Mouse (Mus musculus) liver, postnatal 0 days (tissue): ENCODE measurements at regions not wholly inside any gene's neighbourhood (a gene's known extent, or its start where the extent isn't known, plus 50 kb on each side); places are given as distances from the start of the nearest gene placed in this dataset.

Experiments used
- CTCF ChIP-seq: sonication (generic); IDR thresholded peaks from 2 replicates; pipeline ENCODE4 v1.5.1; 2016; ENCODE audit warnings: antibody characterized with exemption, low read depth
- EP300 ChIP-seq: IDR thresholded peaks from 2 replicates; pipeline ENCODE4 v1.6.1; 2016; ENCODE audit warnings: antibody characterized with exemption, low read depth, mild to moderate bottlenecking

DNA sequence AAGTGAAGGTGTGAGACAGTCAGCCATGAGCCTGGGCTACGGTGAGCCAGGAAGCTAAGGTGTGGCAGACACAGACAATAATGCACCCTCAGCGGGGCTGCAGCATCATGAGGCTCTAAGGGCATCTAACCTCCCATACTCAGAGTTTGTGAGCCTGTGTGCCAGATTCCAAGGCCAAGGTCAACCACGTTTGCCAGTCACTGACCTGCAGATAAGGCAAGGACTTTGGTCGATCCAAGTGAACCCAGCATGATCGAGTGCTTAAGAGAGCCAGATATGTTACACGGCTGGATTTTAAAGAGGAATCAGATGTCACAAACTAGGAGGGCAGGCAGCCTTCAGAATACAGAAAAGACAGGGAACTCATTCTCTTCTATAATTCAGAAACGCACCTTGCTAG is 50.2 kb upstream of the Erg start:
- TF ChIP-seq CTCF (no peak), EP300 (no peak)
